Mouse (Mus musculus) 416B (cell line): ENCODE measurements around the gene Traf3ip2.
A peak's percentile ranks its signal among the peaks of the same experiment; 100 is the strongest.

Source experiments
- DNase-seq: peaks from one replicate; pipeline ENCODE4 v3.0.0; 2011; ENCODE audit warnings: low read depth

Traf3ip2 gene

GRCm38 (mm10) chr10:39612633-39612988 is at the start of gene Traf3ip2:
Gene Traf3ip2 (plus strand): TSS chr10:39612934.
- DNase-seq = no peak

GRCm38 (mm10) chr10:39563552-39564223 is 49.0 kb upstream of the Traf3ip2 start:
- no peak for DNase-seq

- DNase-seq = no peak
Observed at GRCm38 (mm10) chr10:39566901-39567300, 45.8 kb upstream of the Traf3ip2 start.

GRCm38 (mm10) chr10:39568991-39569390 is 43.7 kb upstream of the Traf3ip2 start:
- DNase-seq = no peak

GRCm38 (mm10) chr10:39571011-39571410 is 41.7 kb upstream of the Traf3ip2 start:
- DNase-seq = peak; percentile 34

- no peak for DNase-seq
Observed at GRCm38 (mm10) chr10:39572050-39572671, 40.6 kb upstream of the Traf3ip2 start.

- DNase-seq = peak; percentile 30
Observed at GRCm38 (mm10) chr10:39572672-39573051, 40.1 kb upstream of the Traf3ip2 start.

- no peak for DNase-seq
Observed at GRCm38 (mm10) chr10:39576466-39576865, 36.3 kb upstream of the Traf3ip2 start.

GRCm38 (mm10) chr10:39580477-39580876 is 32.3 kb upstream of the Traf3ip2 start:
- no peak for DNase-seq

GRCm38 (mm10) chr10:39582385-39582784 is 30.3 kb upstream of the Traf3ip2 start:
- peak; percentile 17 for DNase-seq

- no peak for DNase-seq
Observed at GRCm38 (mm10) chr10:39583718-39584117, 29.0 kb upstream of the Traf3ip2 start.

GRCm38 (mm10) chr10:39587290-39587925 is 25.3 kb upstream of the Traf3ip2 start:
- no peak for DNase-seq

GRCm38 (mm10) chr10:39587973-39588746 is 24.6 kb upstream of the Traf3ip2 start:
- DNase-seq = no peak

- DNase-seq = peak; percentile 40
Observed at GRCm38 (mm10) chr10:39589765-39590546, 22.8 kb upstream of the Traf3ip2 start.

- no peak for DNase-seq
Observed at GRCm38 (mm10) chr10:39590629-39591028, 22.1 kb upstream of the Traf3ip2 start.

- no peak for DNase-seq
Observed at GRCm38 (mm10) chr10:39592501-39592900, 20.2 kb upstream of the Traf3ip2 start.

- DNase-seq = no peak
Observed at GRCm38 (mm10) chr10:39594716-39595115, 18.0 kb upstream of the Traf3ip2 start.

- DNase-seq = peak; percentile 62
Observed at GRCm38 (mm10) chr10:39595862-39596261, 16.9 kb upstream of the Traf3ip2 start.

- no peak for DNase-seq
Observed at GRCm38 (mm10) chr10:39597116-39597791, 15.5 kb upstream of the Traf3ip2 start.

GRCm38 (mm10) chr10:39597792-39598183 is 14.9 kb upstream of the Traf3ip2 start:
- DNase-seq = no peak

GRCm38 (mm10) chr10:39599601-39600000 is 13.1 kb upstream of the Traf3ip2 start:
- no peak for DNase-seq
